Mouse (Mus musculus) intestine, postnatal 0 days (tissue): Measurements from ENCODE around the gene Antxr2. TPM values are rescaled to one million over a fixed set of nuclear protein-coding genes. Genes with fewer than 3 reads are reported as not detected.

Source experiments
- ATAC-seq: fragments of 200-750 bp; cut with Nextera tagmentation; 2 replicates; pipeline ENCODE4 v1.8.0; 2017; ENCODE audit warnings: mild to moderate bottlenecking, moderate TSS enrichment, moderate library complexity
- H3K27ac ChIP-seq: fragments of 300-500 bp; sonication (generic); 2 replicates; pipeline ENCODE4 v1.5.1; 2014; ENCODE audit warnings: mild to moderate bottlenecking, low read depth, low read length, moderate library complexity
- H3K27me3 ChIP-seq: fragments of 300-500 bp; sonication (generic); replicated peaks from 2 replicates; pipeline ENCODE4 v1.6.1; 2014; ENCODE audit warnings: low read length, mixed read lengths; ENCODE audit not compliant: control insufficient read depth, insufficient read depth
- H3K36me3 ChIP-seq: fragments of 300-500 bp; sonication (generic); 2 replicates; pipeline ENCODE4 v1.6.1; 2014; ENCODE audit warnings: mild to moderate bottlenecking, moderate library complexity; ENCODE audit not compliant: control insufficient read depth, insufficient read depth
- H3K4me1 ChIP-seq: fragments of 300-500 bp; sonication (generic); replicated peaks from 2 replicates; pipeline ENCODE4 v1.6.1; 2014; ENCODE audit warnings: antibody characterized with exemption, low read length, mixed read lengths; ENCODE audit not compliant: control insufficient read depth, insufficient read depth
- H3K4me2 ChIP-seq: fragments of 300-500 bp; sonication (generic); replicated peaks from 2 replicates; pipeline ENCODE4 v1.6.1; 2014; ENCODE audit warnings: low read depth, mild to moderate bottlenecking, moderate library complexity
- H3K4me3 ChIP-seq: fragments of 300-500 bp; sonication (generic); 2 replicates; pipeline ENCODE4 v1.5.1; 2014; ENCODE audit warnings: low read depth, low read length
- H3K9ac ChIP-seq: fragments of 300-500 bp; sonication (generic); 2 replicates; pipeline ENCODE4 v1.6.1; 2014; ENCODE audit warnings: mild to moderate bottlenecking, low read depth, low read length
- H3K9me3 ChIP-seq: fragments of 300-500 bp; sonication (generic); 2 replicates; pipeline ENCODE4 v1.6.1; 2016; ENCODE audit warnings: mixed run types; ENCODE audit not compliant: control insufficient read depth
- CTCF ChIP-seq: sonication (generic); IDR thresholded peaks from 2 replicates; pipeline ENCODE4 v1.5.1; 2016; ENCODE audit warnings: low read depth, mild to moderate bottlenecking, control low read depth, antibody characterized with exemption, moderate library complexity
- WGBS: fragments of 180-500 bp; shearing (Covaris S2); extraction: QIAGEN DNeasy Blood & Tissue Kit; methylation state at CpG from one replicate; pipeline ENCODE4 v1.1.7; 2014; 5-methylcytosine and 5-hydroxymethylcytosine counted together
- polyA plus RNA-seq: library from polyadenylated mRNA; unstranded; fragments of >200 nt; fragmentation: Nextera tagmentation; extraction: Ambion mirVana; gene quantifications from 2 replicates; pipeline ENCODE4 v1.2.1, GENCODE M21; 2015

The Antxr2 gene
- polyA plus RNA-seq, 1 experiment from 2014 or later: 18.3 TPM

DNA sequence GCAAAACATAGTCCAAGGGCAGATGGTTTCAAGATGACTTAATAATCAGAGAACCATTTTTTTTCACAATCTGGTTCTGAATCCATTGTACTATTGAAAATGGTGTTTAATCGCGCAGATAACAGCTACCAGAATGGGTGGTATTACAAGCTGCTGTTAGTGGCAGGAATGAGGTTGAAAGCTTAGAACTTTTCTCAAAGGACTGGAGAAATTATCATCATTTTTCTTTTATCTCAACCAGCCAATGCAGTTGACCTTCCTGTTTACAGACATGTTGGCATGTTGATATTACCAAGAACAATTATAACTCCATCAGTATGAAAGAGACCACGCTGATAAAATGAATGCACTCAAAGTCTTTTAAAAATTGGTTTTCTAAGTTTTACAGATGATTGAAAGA is 163.9 kb downstream of the Antxr2 start:
- Histone ChIP-seq H3K36me3 (no peaks in the 10 kb centered on the region), H3K4me3 (no peak overlapping the region), H3K9ac (no peak overlapping the region), H3K27me3 (no peaks in the 10 kb centered on the region), H3K4me1 (no peaks in the 10 kb centered on the region), H3K4me2 (no peak overlapping the region), H3K9me3 (no peaks in the 10 kb centered on the region), H3K27ac (no peak overlapping the region)
- no peak for TF ChIP-seq CTCF
- ATAC-seq: no peak
- 85% methylated on average over 3 of the region's 3 CpGs for WGBS

DNA sequence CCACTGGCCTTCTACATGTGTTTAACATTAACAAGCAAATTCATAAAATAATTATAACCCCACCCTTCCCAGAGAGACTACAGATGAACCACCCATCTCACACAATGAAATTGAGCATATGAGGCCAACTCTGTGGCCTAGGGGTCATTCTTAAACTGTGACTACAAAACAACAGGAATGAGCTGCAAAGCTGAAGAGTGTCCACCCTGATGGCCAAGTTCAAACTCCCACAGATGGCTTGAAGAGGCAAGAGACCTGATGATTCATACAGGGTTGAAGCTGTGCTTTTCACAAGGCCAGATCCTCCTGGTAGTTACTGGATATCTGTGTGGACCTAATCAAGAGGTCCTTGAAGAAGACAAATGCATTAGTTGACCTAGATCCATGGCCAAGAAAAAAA is 173.7 kb downstream of the Antxr2 start:
- Histone ChIP-seq H3K27ac (no peak overlapping the region), H3K36me3 (no peaks in the 10 kb centered on the region), H3K4me2 (no peak overlapping the region), H3K4me3 (no peak overlapping the region), H3K9ac (no peak overlapping the region), H3K4me1 (no peaks in the 10 kb centered on the region), H3K9me3 (no peaks in the 10 kb centered on the region), H3K27me3 (no peaks in the 10 kb centered on the region)
- no peak for TF ChIP-seq CTCF
- ATAC-seq: no peak

DNA sequence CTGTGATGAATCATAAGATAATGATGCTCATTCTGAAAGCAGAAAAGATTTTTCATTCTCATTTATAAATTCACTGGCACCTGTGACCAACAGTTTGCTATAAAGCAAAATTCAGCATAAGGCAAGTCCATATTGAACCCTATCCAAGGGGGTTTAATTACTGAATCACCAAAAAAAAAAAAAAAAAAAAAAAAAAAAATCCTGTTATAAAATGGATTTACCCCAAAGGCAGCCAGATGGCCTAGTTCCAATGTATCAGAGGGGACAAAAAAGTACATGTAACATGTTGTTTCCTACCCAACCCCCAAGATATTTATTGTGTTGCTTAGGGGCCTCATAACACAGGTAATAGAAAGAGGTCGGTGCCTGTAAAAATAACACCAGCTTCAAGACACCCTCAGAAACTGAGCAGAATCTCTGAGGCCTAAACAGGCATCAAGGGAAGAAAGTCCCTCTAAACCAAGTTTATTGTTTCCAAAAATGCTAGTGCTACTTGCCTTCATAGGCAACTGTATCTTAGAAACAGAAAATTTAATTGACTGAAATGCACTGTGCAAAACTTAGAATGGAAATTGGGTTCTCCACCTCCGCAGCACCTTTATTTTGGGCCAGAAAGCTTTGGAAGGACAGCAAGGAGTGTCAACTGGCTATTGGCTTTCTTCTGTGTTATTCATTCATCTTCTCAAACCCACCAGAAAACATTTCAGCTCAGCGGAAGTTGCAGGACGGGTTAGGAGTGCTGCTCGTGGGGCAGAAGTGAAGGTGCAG is 178.7 kb downstream of the Antxr2 start:
- Histone ChIP-seq H3K9ac (no peak overlapping the region), H3K4me1 (no peaks in the 10 kb centered on the region), H3K4me2 (no peak overlapping the region), H3K4me3 (no peak overlapping the region), H3K36me3 (no peaks in the 10 kb centered on the region), H3K27me3 (no peaks in the 10 kb centered on the region), H3K9me3 (no peaks in the 10 kb centered on the region), H3K27ac (no peak overlapping the region)
- ATAC-seq: no peak
- no peak for TF ChIP-seq CTCF
- WGBS: 87% methylated on average over 5 of the region's 5 CpGs

DNA sequence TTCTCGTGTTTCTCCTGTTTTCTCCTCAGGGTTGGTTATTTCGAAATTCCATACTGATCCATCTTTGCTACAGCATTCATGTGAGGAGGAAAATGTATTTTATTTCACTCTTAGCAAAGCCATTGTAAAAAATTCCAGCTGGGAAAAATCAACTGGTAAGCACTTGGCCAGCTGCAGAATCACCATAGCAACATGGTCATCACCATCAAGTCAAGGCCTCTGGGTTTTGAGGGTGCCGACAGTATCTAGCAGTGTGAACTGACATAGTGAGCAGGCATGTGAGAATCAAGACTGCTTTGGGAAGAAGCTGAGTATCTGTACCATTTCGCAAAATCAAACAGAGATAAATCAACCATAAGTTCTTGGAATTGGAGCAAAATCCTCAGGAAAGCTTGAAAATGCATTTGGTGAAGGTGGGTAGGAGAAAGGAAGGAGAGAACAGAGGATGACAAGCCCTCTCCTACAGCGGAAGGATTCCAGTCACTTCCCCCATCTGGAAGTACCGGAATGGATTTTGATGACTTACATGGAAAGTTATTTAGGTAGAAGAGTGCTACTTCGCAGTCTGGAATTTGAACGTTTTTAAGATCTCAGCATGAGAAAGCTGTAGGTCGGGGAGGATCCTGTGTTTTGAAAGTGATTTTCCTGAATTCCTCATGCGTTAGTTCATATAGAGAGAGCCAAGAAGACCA is 183.5 kb downstream of the Antxr2 start:
- no peak for TF ChIP-seq CTCF
- no peak overlapping the region for H3K9ac ChIP-seq
- H3K4me2 ChIP-seq: no peak overlapping the region
- ATAC-seq: no peak
- H3K27me3 ChIP-seq: no peaks in the 10 kb centered on the region
- H3K4me1 ChIP-seq: no peaks in the 10 kb centered on the region
- no peak overlapping the region for H3K27ac ChIP-seq
- H3K36me3 ChIP-seq: no peaks in the 10 kb centered on the region
- H3K4me3 ChIP-seq: no peak overlapping the region
- H3K9me3 ChIP-seq: no peaks in the 10 kb centered on the region
- 66% methylated on average over 10 of the region's 10 CpGs for WGBS

DNA sequence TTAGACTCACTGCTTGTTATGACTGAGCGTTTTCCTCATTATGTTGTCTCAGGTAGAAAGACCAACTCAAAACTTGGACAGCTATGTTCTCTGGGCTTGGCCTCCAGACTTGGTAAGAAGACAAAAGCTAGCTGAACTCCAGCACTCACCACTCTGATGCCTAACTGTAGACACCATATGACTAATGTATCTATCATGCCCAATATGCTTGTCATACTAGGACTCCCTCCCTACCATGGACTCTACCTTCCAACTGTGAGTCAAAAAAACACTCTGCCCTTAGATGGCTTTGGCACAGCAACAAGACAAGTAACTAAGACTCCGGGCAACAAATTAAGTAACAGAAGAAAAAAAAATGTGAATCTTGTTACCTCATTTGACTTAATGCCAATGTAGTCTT is 184.3 kb downstream of the Antxr2 start:
- no peaks in the 10 kb centered on the region for H3K4me1 ChIP-seq
- 88% methylated on average over 2 of the region's 2 CpGs for WGBS
- H3K9me3 ChIP-seq: no peaks in the 10 kb centered on the region
- no peak overlapping the region for H3K4me3 ChIP-seq
- no peak overlapping the region for H3K27ac ChIP-seq
- H3K4me2 ChIP-seq: no peak overlapping the region
- H3K36me3 ChIP-seq: no peaks in the 10 kb centered on the region
- H3K9ac ChIP-seq: no peak overlapping the region
- TF ChIP-seq CTCF: no peak
- no peaks in the 10 kb centered on the region for H3K27me3 ChIP-seq
- ATAC-seq: no peak

DNA sequence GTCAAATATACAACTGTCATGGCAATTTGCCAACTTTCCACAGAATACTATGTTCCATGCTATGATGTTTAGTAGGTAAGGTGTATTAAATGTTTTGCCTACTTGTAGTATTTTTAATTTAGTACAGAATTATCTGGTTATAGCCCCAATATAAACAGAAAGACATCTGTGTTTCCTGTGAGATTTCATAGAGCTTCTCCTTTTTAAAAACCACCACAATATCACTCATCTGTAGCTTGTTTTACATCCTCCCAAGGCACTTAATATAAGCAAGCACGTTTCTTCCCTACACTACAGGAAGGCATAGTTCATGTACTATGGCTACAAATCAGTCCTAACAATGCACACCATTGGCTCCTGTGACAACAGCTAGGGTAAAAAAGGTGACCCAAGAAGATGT is 188.8 kb downstream of the Antxr2 start:
- no peak overlapping the region for H3K4me3 ChIP-seq
- no peaks in the 10 kb centered on the region for H3K4me1 ChIP-seq
- H3K27me3 ChIP-seq: no peaks in the 10 kb centered on the region
- no peak for TF ChIP-seq CTCF
- H3K9ac ChIP-seq: no peak overlapping the region
- WGBS: 49% methylated on average over 1 of the region's 1 CpGs
- ATAC-seq: no peak
- H3K4me2 ChIP-seq: no peak overlapping the region
- H3K36me3 ChIP-seq: no peaks in the 10 kb centered on the region
- H3K27ac ChIP-seq: no peak overlapping the region
- no peaks in the 10 kb centered on the region for H3K9me3 ChIP-seq
